Mouse (Mus musculus) bone marrow, adult 2 months (tissue): ENCODE measurements around the gene Agrp. TPM values are rescaled to one million over a fixed set of nuclear protein-coding genes. Genes with fewer than 3 reads are reported as not detected.

Experiments used
- H3K27ac ChIP-seq: fragments of 200-500 bp; 2 replicates; pipeline ENCODE4 v1.5.1; 2012; ENCODE audit warnings: low read depth, mild to moderate bottlenecking, control low read depth, inconsistent platforms, low read length; ENCODE audit not compliant: control insufficient read depth, poor library complexity, insufficient read depth
- H3K4me1 ChIP-seq: fragments of 200-500 bp; 2 replicates; pipeline ENCODE4 v1.6.1; 2011; ENCODE audit warnings: low read length; ENCODE audit not compliant: control insufficient read depth, insufficient read depth
- H3K4me3 ChIP-seq: fragments of 200-500 bp; replicated peaks from 2 replicates; pipeline ENCODE3; 2011; ENCODE audit warnings: mild to moderate bottlenecking, low read depth, low read length, control low read depth; ENCODE audit not compliant: control insufficient read depth
- CTCF ChIP-seq: fragments of 200-500 bp; IDR thresholded peaks from 2 replicates; pipeline ENCODE4 v1.5.1; 2011; ENCODE audit warnings: low read length, control low read depth; ENCODE audit not compliant: control insufficient read depth, insufficient read depth
- POLR2A ChIP-seq: fragments of 200-500 bp; IDR thresholded peaks from 2 replicates; pipeline ENCODE4 v1.6.1; 2011; ENCODE audit warnings: low read depth, mild to moderate bottlenecking, control low read depth, low read length, borderline replicate concordance; ENCODE audit not compliant: control insufficient read depth
- WGBS: fragments of 180-500 bp; shearing (Covaris S2); methylation state at CpG from one replicate; pipeline ENCODE4 v1.1.7; 2018; 5-methylcytosine and 5-hydroxymethylcytosine counted together
- polyA plus RNA-seq: library from polyadenylated mRNA; stranded (reverse); fragments of >200 nt; gene quantifications from 2 replicates; pipeline ENCODE4 v1.2.4, GENCODE M21; 2011; ENCODE audit warnings: low replicate concordance; ENCODE audit not compliant: missing spikeins, insufficient read depth, insufficient read length

The Agrp gene
- not detected in 2 replicates for polyA plus RNA-seq

- peak; percentile 8; the same call in 1 of the 2 replicates for TF ChIP-seq CTCF
- TF ChIP-seq POLR2A = peak; percentile 70; the same call in 1 of the 2 replicates
- under 1% methylated on average over 63 of the region's 63 CpGs for WGBS
Measured at GRCm38 (mm10) chr8:105636963-105637510, at the start of gene Agrp. Gene Agrp (minus strand): TSS chr8:105637393.

DNA sequence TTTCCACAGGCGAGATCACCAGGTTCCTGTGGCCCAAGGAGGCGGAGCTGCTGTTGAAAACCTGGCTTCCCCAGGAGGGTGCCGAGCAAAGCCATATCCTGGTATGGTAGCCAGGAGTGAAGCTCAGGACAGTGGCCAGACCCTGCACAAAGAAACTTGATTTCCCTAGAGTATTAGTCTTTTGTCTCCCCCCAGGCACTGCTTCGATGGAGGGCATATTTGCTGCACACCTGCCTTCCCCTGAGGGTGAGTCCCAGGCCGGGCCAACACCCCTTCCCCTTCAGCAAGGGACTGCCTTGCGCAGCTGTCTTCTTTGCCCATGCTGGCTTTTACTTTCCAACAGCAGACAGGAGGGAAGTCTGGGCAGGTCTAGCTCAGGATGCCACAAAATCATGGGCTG, 49.4 kb upstream of the Agrp start:
- peak overlapping the region; percentile 83 for H3K27ac ChIP-seq

More at GRCm38 (mm10) chr8:105636963-105637510, at the start of gene Agrp:
- Histone ChIP-seq H3K27ac (peak within 1 kb of the TSS; percentile 100), H3K4me1 (peaks cover 2% of the 10 kb centered on the region), H3K4me3 (peak within 1 kb of the TSS; percentile 82)

DNA sequence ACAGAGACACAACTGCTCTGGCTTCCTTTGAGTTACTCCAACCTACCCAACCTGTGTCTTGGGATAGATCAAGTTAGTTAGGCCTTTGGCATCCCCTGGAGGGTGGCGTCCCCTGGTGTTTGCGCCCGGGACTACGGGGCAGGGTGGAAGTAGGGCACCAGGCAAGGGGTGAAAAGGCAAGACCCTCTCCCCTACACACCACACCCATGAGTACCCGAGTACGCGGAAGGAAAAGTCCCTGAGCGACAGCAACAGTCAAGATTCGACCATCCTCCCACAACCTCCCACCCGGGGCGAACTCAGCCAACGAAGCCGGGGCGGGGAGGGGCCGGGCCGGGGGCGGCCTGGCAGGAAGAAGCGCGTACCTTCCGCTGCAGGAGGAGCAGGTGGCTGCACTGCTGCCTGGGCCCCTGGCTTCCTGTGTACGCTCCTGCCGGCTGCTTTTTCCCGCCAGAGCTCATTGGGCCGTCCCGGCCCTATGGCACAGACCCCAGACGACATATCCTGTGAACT, 48.7 kb upstream of the Agrp start, which contains the start of gene Carmil2:
Carmil2 (plus strand) TSS at position 479 of the 513 bp plus-strand sequence.
- Histone ChIP-seq H3K4me3 (peak within 1 kb of the TSS; percentile 74), H3K4me1 (no peaks in the 10 kb centered on the region; the same call in 1 of the 2 replicates), H3K27ac (peak within 1 kb of the TSS; percentile 83)
- TF ChIP-seq CTCF = peak; percentile 92
- TF ChIP-seq POLR2A = no peak; the same call in 1 of the 2 replicates
- 3% methylated on average over 26 of the region's 26 CpGs for WGBS

More for the DNA sequence above, 49.4 kb upstream of the Agrp start:
- peak overlapping the region; percentile 50 for H3K4me3 ChIP-seq
- no peaks in the 10 kb centered on the region; the same call in 1 of the 2 replicates for H3K4me1 ChIP-seq
- TF ChIP-seq CTCF = no peak
- no peak for TF ChIP-seq POLR2A
- WGBS = 22% methylated on average over 6 of the region's 6 CpGs

GRCm38 (mm10) chr8:105685325-105685724, 48.1 kb upstream of the Agrp start:
- no peak overlapping the region for H3K4me3 ChIP-seq
- no peaks in the 10 kb centered on the region; the same call in 1 of the 2 replicates for H3K4me1 ChIP-seq
- no peak for TF ChIP-seq CTCF
- no peak for TF ChIP-seq POLR2A
- H3K27ac ChIP-seq = no peak overlapping the region; the same call in 1 of the 2 replicates
- 51% methylated on average over 7 of the region's 7 CpGs for WGBS

DNA sequence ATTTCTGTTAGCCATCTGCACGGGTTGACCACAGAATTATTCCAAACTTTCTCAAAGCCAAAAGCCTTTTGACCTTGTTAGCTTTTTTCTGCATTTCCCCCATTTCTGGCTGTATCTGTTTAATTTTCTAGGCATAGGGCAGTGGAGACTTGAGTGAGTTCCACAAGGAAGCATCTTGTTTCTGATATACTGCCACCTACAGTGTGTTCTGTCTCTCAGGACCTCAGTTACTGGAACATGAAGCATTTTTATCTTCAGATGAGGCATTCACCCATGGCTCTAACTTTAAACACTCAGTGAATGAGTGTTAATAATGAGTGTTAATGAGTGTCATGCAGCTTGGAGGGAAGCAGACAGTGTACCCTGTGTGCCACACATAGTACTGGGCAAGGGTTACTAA, 40.7 kb upstream of the Agrp start:
- no peaks in the 10 kb centered on the region for H3K4me1 ChIP-seq
- H3K4me3 ChIP-seq = no peak overlapping the region
- WGBS = 86% methylated on average over 1 of the region's 1 CpGs
- no peak for TF ChIP-seq CTCF
- TF ChIP-seq POLR2A = no peak
- H3K27ac ChIP-seq = no peak overlapping the region

GRCm38 (mm10) chr8:105661167-105661566, 24.0 kb upstream of the Agrp start:
- no peak overlapping the region for H3K4me3 ChIP-seq
- H3K4me1 ChIP-seq = no peaks in the 10 kb centered on the region
- WGBS = 52% methylated on average over 3 of the region's 3 CpGs
- no peak for TF ChIP-seq POLR2A
- TF ChIP-seq CTCF = no peak
- H3K27ac ChIP-seq = no peak overlapping the region

- no peak for TF ChIP-seq POLR2A
- no peak for TF ChIP-seq CTCF
- no peaks in the 10 kb centered on the region for H3K4me1 ChIP-seq
- no peak overlapping the region for H3K27ac ChIP-seq
- H3K4me3 ChIP-seq = no peak overlapping the region
Measured at GRCm38 (mm10) chr8:105657641-105658040, 20.4 kb upstream of the Agrp start.

DNA sequence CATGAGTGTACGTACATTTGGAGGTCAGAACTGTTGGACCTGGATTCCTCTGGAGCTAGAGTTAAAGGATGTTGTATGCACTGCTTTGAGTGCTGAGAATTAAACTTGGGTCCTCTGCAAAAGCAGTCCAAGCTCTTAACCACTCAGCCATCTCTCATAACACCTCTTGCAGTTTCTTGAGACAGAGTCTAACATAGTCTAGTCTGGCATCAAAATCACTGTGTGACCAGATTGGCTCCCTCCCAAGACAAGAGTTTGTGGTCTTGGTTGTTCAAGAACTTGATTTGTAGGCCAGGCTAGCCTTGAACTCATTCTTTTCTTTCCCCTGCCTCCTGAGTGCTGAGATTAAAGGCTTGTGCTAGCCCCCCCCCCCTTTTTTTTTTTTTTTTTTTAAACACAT, 11.7 kb upstream of the Agrp start:
- Histone ChIP-seq H3K4me3 (no peak overlapping the region), H3K27ac (no peak overlapping the region), H3K4me1 (no peaks in the 10 kb centered on the region)
- no peak for TF ChIP-seq POLR2A
- TF ChIP-seq CTCF = no peak
- 95% methylated on average over 1 of the region's 1 CpGs for WGBS

DNA sequence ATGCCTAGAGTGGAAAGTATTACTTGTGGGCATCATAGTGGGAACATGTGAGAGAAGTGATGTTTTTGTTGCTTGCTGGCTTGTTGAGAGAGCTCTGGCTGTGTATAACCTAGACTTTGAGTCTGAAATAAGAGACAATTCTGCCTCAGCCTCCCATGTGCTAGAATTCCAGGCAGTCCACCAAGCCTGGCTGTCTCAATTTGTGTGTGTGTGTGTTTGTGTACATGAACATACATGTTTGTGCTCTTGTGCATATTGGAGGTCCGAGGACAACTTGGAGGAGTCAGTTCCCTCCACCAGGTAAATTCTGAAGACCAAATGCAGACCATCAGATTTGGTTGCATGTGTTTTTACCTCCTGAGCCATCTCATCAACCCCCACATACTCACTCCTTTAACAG, 8.0 kb upstream of the Agrp start:
- H3K27ac ChIP-seq = no peak overlapping the region
- TF ChIP-seq POLR2A (no peak), CTCF (no peak)
- no peak overlapping the region for H3K4me3 ChIP-seq
- no peaks in the 10 kb centered on the region; the same call in 1 of the 2 replicates for H3K4me1 ChIP-seq
- 93% methylated on average over 1 of the region's 1 CpGs for WGBS
